Mouse (Mus musculus) ES-CJ7 (cell line): Measurements from ENCODE around the gene Abcf2.

Experiments
- DNase-seq: peaks from one replicate; pipeline ENCODE4 v3.0.0; 2011; ENCODE audit warnings: low read depth, low spot score

Abcf2 gene

GRCm38 (mm10) chr5:24586547-24587199 lies 9.4 kb upstream of the Abcf2 start, which contains the start of gene Chpf2:
Gene Chpf2 (plus strand): TSS chr5:24586741.
- DNase-seq, result peak; percentile 92

DNA sequence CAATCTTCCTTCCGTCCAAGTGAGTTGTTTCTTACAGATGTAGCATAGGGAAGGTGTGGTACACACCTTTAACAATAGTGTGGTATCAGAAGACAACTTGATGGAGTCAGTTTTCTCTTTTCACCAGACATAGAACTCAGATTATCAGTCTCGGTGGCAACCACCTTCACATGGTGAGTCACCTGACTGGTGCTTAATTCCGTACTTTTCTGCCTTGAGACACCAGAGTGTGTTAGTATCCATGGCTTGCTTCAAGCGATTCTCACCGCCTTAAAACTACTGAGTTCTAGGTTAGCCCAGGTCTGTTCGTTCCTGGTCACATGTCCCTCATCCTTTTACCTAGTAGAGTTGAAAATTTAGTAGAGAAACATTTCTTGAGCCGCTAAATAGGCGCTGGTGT lies 8.8 kb upstream of the Abcf2 start:
- no peak for DNase-seq

DNA sequence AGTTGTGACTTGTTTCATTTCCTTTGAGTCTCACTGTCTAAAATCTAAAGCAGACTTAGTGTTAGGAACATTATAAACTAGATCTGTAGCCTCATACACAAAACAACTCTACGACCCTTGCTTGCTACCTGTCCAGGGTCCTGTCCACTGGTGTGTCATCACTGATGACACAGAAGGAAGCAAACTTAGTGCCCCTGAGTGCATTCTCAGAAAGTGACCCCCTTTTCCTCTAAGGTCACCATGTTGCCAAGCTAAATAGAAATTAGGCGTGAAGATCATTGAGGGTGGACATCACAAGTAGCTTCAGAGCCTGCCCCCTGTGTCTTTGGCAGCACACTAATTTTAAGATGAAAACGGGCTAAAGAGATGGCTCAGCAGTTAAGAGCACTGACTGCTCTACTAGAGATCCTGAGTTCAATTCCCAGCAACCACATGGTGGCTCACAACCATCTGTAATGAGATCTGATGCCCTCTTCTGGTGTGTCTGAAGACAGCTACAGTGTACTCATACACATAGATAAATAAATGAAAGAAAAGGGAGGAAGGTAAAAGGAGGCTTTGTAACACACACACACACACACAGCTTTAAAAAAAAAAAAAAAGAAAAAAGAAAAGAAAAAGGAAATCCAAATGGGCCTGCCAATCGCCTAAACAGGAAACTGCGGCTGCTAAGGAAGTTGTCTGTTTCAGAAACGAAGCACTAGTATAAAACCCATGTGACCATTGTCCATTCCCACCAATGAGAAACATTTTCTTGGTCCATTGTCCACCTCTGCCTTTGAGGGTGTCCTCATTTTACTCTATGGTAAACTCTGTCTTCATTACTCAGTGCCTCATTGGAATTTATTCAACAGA lies 1.1 kb upstream of the Abcf2 start:
- DNase-seq, result no peak

- no peak for DNase-seq
Measured at GRCm38 (mm10) chr5:24576801-24577182, 475 bp downstream of the Abcf2 start.

DNA sequence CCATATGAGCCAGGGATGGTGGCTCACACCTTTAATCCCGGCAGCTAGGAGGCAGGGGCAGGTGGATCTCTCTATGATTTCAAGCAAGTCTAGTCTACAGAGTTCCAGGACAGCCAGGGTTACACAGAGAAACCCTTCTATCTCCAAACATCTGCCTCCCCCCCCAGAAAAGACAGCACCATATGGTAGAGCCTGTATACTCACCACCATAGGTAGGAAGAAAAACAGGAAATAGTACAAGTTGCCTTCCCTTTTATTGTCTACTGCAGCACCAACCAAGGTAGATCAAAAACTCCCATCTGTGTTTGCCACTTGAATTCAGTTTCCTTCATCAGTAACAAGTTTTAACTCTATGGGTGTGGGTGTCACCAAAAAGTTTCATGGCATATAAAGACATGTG lies 1.3 kb downstream of the Abcf2 start:
- DNase-seq, result no peak

DNA sequence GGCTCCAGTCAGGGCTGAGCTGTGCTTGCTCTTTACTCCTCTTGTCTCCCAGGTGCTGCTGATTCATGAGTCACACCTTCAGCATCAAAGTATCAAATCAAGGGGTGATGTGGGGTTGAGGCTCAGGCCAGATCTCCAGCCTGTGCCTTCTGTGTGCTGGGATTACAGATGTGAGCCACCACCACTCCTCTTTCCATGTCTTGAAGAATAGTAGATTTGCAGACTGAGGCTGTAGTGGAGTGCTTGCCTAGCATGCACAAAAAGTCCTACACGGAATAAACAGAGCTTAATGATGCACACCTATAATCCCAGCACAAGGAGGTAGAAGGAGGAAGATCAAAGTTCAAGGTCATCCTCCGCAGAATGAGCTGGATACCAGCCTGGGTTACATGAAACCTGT lies 20.6 kb downstream of the Abcf2 start, which contains the start of gene 4931409K22Rik:
Gene 4931409K22Rik (minus strand): TSS at position 101 of the 400 bp plus-strand sequence.
- DNase-seq, result no peak

- DNase-seq, result peak; percentile 27
Measured at GRCm38 (mm10) chr5:24555335-24555734, 21.9 kb downstream of the Abcf2 start.

DNA sequence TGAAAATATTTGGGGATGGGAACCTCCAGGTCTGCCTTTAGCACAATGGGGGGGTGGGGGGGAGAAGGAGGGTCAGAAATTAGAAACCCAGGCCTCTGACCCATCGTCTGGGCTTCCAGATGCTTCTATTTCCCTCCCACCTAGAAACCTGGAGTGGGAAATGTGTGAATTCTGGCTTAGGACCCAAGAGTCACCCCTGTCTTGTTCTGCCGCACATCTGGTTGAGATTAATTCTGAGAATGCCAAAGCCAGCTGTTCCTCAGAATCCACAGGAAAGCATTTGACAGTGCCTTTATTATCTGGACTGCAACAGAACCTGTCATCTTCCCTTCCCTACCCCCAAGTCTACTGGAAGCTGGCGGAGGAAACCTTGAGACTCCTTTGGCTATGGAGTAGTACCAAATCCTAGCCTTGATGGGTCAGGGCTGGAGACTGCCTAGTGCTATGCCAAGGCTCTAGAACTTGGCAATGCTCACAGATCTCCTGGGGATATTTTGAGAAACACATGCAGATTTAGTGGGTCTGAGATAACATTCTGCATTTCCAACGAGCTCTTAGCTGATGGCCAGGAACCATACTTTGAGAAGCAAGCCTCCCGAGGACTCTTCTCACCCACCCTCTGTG lies 23.5 kb downstream of the Abcf2 start:
- DNase-seq, result no peak

DNA sequence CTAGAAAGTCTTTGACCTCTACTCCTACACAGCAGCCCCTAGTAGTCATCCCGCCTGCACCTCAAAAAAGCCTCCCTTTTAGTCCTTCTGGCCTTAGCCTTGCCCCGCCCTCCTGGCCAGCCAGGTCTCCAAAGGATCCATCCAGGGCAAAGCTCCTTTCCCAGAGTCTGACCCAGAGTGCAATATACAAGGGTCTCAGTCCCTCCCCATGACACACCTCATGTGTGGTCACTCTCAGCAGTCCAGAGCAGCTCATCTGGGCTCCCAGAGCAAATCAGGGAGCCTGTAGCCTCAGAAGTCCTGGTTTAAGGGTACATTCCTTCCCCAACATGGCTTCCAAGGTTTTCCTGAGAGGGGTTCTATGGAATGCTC lies 26.0 kb downstream of the Abcf2 start:
- DNase-seq, result no peak

- DNase-seq, result no peak
Measured at GRCm38 (mm10) chr5:24550598-24551316, 26.5 kb downstream of the Abcf2 start.

DNA sequence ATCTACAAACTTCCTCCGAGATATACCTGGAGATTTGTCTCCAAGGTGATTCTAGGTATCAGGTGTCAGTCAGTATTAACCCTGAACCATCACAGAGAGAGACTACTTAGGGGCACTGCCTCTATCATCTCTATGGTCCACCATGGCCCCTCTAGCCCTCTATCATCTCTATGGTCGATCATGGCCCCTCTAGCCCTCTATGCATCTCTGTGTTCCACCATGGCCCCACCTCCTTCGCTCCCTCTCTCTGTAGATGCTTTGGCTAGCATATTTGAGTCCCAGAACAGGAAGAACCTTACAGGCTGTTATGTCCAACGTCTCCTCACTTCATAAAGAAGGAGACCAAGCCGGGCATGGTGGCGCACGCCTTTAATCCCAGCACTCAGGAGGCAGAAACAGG lies 34.6 kb downstream of the Abcf2 start:
- peak; percentile 82 for DNase-seq

DNA sequence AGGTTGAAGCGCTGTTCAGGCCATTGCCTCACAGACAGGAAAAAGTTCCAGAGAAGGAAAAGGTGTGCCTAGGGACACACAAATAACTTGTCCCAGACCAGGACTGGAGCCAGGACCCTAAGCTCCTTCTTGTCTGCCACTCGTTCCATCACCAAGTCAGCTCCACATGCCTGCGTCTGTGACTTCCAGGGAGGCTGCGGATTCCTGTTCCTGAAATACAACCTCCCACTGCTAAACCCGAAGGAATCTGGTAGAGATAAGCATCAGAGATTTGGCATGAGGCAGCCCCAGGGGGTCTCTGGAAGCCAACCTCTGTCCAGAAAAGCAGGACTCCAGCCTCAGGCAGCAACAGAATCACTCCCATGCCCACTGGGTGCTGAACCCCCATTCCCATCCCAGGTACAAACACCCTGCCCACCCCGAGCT lies 36.1 kb downstream of the Abcf2 start:
- DNase-seq, result no peak

DNA sequence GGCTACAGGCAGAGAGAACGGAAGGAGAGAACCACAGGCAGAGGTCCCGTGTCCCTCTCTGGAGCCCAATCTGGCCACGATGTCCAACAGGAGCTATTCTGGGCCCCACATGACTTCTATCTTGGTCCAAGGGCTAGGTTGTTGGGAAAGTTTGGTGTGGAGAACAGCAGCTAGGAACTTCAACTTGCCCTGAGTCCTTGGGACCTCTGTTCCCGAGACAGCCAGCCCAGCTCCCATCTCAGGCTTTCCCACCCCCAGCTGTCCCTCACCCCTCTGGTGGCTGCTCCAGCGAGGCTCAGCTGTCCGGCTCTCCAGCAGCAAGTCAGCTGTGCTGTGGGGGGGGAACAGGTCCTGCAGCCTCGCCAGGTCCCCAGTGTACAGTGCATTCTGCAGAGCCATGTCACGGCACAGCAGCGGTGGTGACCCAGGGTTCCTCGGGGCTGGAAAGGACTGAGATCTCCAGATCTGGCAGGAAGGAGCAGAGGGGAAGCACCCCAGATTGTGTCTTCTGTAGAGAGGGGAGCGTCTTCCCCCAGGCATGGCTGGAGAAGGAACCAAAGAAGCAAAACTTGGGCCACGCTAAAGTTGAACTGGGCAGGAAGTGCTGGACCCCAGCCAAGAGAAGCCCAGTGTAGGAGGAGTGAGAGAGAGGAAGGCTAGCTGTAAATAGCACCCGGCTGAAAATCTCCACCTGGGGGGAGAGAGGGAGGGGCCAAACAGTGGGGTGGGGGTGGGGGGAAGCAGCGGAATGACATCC lies 36.7 kb downstream of the Abcf2 start, which contains the start of gene Asb10:
Gene Asb10 (minus strand): TSS at position 592 of the 757 bp plus-strand sequence.
- no peak for DNase-seq

DNA sequence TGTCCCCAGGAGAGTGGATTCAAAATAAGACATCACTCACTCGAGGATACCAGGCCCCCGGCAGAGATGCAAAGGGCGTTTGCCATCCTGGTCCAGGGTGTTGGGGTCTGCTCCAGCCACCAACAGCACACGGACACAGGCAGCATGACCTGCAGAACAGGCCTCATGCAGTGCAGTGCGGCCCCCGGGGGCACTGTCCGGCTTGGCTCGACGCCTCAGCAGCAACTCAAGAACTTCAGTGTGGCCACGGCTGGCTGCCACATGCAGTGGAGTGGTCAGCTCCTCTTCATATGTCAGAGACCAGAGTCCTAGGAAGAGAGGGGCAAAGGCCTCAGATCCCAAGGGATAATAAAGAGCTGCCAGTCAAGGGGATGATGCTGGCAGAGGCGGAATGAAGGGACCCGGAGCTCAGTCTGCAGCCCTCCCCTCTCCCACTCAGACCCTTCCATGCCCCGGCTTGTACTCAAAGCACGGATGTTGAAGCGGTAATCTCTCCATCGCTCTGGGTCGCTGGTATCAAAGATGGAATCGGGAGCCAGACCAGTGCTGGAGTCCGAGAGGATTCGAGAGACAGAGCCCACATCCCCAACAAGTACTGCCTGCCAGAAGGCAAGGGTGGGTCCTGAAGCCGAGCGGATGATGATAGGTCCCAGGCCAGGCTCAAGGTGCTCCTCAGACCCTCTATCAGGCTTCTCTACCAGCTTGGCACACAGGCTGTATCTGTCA lies 37.5 kb downstream of the Abcf2 start:
- no peak for DNase-seq

DNA sequence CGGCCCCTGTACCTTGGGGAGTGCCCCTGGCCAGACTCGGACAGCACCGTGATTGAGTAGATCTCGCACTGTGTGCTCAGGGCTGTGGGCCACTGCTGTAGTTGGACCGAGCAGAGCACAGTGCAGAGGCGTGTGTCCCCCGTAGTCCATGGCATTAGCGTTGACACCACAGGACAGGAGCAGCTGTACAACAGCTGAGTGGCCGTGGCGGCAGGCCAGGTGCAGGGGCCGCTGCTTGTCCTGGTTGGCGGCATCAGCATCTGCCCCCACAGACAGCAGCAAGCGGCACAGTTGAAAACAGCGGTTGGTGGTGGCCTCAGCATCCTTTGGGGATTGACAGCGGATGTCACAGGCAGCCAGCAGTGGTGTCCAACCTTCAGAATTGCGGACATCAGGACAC lies 39.6 kb downstream of the Abcf2 start:
- DNase-seq, result no peak

DNA sequence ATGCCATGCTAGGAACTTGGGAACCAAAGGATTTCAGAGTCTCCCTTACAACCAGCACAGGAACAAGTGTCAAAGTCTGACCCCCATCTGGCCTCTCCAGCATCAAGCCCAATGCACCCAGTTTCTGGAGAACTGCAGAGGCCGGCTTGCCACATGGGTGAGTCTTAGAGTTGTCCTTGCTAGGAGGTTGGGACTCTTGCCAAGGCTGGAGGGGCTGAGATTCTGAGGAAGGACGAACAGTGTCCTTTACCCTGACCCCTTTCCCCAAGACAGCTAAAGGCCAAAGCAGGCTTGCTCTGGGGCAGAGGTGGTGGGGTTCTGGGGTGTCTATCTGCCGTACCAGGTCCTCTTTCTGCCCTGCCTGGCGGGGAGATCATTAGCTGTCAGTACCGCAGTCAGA lies 40.8 kb downstream of the Abcf2 start:
- no peak for DNase-seq

GRCm38 (mm10) chr5:24535731-24536130 lies 41.5 kb downstream of the Abcf2 start:
- no peak for DNase-seq

DNA sequence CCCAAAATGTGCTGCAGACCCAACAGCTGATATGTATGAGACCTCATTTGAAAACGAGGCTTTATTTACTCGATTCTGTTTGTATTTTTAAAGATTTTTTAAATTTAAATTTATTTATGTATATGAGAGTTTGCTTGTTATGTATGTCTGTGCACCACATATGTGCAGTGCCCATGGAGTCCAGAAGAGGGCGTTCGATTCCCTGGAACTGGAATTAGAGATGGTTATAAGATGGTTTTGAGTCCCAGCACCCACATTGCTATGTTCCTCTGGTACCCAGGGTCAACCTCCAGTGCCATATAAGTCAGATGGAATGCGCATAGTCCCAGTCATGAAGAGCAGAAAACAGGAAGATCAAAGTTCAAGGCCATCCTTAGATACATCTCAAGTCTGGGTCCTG lies 43.0 kb downstream of the Abcf2 start:
- no peak for DNase-seq

- peak; percentile 64 for DNase-seq
Measured at GRCm38 (mm10) chr5:24533391-24533790, 43.9 kb downstream of the Abcf2 start.

DNA sequence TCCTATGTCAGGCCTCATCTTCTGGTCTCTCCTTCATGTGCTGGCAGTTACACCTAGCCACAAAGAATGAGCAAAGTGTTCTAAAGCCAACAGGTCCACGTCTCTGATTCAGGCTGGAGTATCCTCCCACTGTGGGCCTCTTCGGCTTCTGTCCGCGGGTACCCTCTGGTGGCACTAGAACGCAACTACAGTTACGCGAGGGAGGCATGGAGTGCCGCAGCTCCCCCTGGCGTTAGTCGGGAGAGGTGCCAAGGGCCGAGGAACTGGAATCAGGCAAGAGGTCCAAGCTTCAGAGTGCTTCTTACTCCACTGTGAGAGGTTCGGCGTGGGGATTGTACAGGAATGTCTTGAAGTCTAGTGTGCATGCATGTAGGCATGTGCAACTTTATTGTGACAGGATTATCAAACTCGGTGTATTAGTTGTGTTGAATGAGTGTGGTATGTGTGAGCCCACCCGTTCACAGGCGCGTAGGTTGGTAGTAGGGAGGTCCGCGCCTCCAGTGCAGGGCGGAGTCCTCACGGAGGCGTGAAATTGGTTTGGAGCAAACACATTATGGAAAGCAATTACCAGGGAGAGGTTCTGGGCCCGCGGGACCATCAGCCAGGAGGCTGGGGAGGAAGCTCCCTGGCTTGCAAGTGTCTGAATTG lies 47.1 kb downstream of the Abcf2 start:
- DNase-seq, result peak; percentile 87
